Mouse (Mus musculus): ENCODE data around the gene Fgfr2. TPM values are rescaled to one million over a fixed set of nuclear protein-coding genes. Genes with fewer than 3 reads are reported as not detected.

Gene Fgfr2
- polyA plus RNA-seq, 1 experiment = 3.0 TPM

DNA sequence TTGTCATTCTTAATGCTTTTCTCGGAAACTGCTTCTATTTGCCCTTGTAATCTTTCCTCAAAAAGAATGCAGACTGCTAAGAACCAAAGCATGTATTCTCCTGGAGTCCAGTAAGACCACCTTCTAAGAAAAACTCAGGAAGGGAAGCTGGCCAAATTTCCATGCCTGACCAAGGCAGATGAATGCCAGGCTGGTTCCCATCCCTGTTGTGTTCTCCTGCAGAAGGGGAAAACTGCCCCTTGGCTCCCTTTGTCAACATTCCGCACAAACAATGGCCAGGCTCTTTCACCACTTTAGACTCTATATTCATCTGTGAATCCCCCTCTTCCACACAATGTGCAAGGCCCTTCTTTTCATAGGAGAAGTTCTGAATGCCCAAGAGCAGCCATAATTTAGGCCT, 5.3 kb downstream of the Fgfr2 start:
- TF ChIP-seq POLR2A (IDR thresholded peaks at IDR 0.05; ENCODE audit: control insufficient read depth, low read depth, low read length) (no peak), CTCF (IDR thresholded peaks at IDR 0.05; ENCODE audit: control insufficient read depth, insufficient read depth, insufficient replicate concordance, low read depth, low read length) (no peak)
- Histone ChIP-seq H3K27me3 (ENCODE audit: control insufficient read depth, insufficient read depth, low read length) (0 out of 2 replicates have a peak, but pooled peaks cover 2% of the 10 kb centered on the region), H3K4me1 (ENCODE audit: control insufficient read depth, insufficient read depth, low read length) (peaks cover 27% of the 10 kb centered on the region), H3K36me3 (ENCODE audit: control insufficient read depth, insufficient read depth, low read length) (no peaks in the 10 kb centered on the region), H3K27ac (ENCODE audit: control insufficient read depth, insufficient read depth, low read depth, low read length) (no peak overlapping the region), H3K4me3 (ENCODE audit: control insufficient read depth, low read depth, low read length) (no peak overlapping the region)

- Histone ChIP-seq H3K4me3 (ENCODE audit: control insufficient read depth, low read depth, low read length) (no peak overlapping the region), H3K4me1 (ENCODE audit: control insufficient read depth, insufficient read depth, low read length) (peaks cover 22% of the 10 kb centered on the region), H3K27me3 (ENCODE audit: control insufficient read depth, insufficient read depth, low read length) (no peaks in the 10 kb centered on the region), H3K36me3 (ENCODE audit: control insufficient read depth, insufficient read depth, low read length) (no peaks in the 10 kb centered on the region), H3K27ac (ENCODE audit: control insufficient read depth, insufficient read depth, low read depth, low read length) (no peak overlapping the region)
- TF ChIP-seq POLR2A (IDR thresholded peaks at IDR 0.05; ENCODE audit: control insufficient read depth, low read depth, low read length) (no peak), CTCF (IDR thresholded peaks at IDR 0.05; ENCODE audit: control insufficient read depth, insufficient read depth, insufficient replicate concordance, low read depth, low read length) (no peak)
Observed at GRCm38 (mm10) chr7:133116542-133116941, 6.6 kb downstream of the Fgfr2 start.

GRCm38 (mm10) chr7:133115886-133116285, 7.3 kb downstream of the Fgfr2 start:
- H3K27ac ChIP-seq (ENCODE audit: control insufficient read depth, insufficient read depth, low read depth, low read length) = no peak overlapping the region
- no peak for TF ChIP-seq CTCF (IDR thresholded peaks at IDR 0.05; ENCODE audit: control insufficient read depth, insufficient read depth, insufficient replicate concordance, low read depth, low read length)
- TF ChIP-seq POLR2A (IDR thresholded peaks at IDR 0.05; ENCODE audit: control insufficient read depth, low read depth, low read length) = no peak
- H3K27me3 ChIP-seq (ENCODE audit: control insufficient read depth, insufficient read depth, low read length) = no peaks in the 10 kb centered on the region
- no peaks in the 10 kb centered on the region for H3K36me3 ChIP-seq (ENCODE audit: control insufficient read depth, insufficient read depth, low read length)
- H3K4me3 ChIP-seq (ENCODE audit: control insufficient read depth, low read depth, low read length) = no peak overlapping the region; the same call in 1 of the 2 replicates
- peaks cover 20% of the 10 kb centered on the region for H3K4me1 ChIP-seq (ENCODE audit: control insufficient read depth, insufficient read depth, low read length)

- no peaks in the 10 kb centered on the region for H3K36me3 ChIP-seq (ENCODE audit: control insufficient read depth, insufficient read depth, low read length)
- H3K27me3 ChIP-seq (ENCODE audit: control insufficient read depth, insufficient read depth, low read length) = no peaks in the 10 kb centered on the region
- peaks cover 18% of the 10 kb centered on the region for H3K4me1 ChIP-seq (ENCODE audit: control insufficient read depth, insufficient read depth, low read length)
- TF ChIP-seq CTCF (IDR thresholded peaks at IDR 0.05; ENCODE audit: control insufficient read depth, insufficient read depth, insufficient replicate concordance, low read depth, low read length) (no peak), POLR2A (IDR thresholded peaks at IDR 0.05; ENCODE audit: control insufficient read depth, low read depth, low read length) (no peak)
- H3K4me3 ChIP-seq (ENCODE audit: control insufficient read depth, low read depth, low read length) = peak overlapping the region; percentile 80
- H3K27ac ChIP-seq (ENCODE audit: control insufficient read depth, insufficient read depth, low read depth, low read length) = peak overlapping the region; percentile 89
Observed at GRCm38 (mm10) chr7:133114847-133115470, 8.2 kb downstream of the Fgfr2 start.

DNA sequence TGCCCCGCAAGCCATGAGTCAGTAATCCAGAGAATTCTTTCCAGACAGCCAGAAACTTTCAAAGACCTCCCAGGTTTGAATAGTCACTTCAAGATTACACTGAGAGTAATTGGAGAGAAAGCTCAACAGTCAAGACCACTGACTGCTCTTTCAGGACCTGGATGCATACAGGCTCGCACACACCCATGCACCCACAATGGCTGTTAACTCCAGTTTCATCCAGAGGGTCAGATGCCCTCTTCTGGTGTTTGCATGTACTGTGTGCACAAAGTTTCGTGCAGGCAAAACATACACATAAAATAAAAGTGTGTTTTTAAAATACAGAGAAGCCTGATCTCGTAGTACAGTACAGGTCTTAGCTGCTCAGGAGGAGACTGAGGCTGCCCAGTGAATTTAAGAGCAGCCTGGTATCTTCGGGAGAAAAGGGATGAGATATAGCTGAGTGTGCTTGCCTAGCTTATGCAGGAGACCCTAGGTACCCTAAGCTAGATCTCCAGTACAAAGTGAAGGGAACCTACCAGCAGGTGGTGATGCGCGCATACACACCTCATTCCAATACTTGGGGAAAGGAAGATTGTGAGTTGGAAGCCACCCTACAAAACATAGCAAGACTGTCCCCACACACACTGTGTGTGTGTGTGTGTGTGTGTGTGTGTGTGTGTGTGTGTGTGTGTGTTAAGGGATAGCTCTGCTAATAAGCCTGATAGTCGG, 9.8 kb downstream of the Fgfr2 start:
- H3K4me1 ChIP-seq (ENCODE audit: control insufficient read depth, insufficient read depth, low read length) = peaks cover 18% of the 10 kb centered on the region
- H3K4me3 ChIP-seq (ENCODE audit: control insufficient read depth, low read depth, low read length) = no peak overlapping the region
- TF ChIP-seq CTCF (IDR thresholded peaks at IDR 0.05; ENCODE audit: control insufficient read depth, insufficient read depth, insufficient replicate concordance, low read depth, low read length) = no peak
- TF ChIP-seq POLR2A (IDR thresholded peaks at IDR 0.05; ENCODE audit: control insufficient read depth, low read depth, low read length) = no peak

DNA sequence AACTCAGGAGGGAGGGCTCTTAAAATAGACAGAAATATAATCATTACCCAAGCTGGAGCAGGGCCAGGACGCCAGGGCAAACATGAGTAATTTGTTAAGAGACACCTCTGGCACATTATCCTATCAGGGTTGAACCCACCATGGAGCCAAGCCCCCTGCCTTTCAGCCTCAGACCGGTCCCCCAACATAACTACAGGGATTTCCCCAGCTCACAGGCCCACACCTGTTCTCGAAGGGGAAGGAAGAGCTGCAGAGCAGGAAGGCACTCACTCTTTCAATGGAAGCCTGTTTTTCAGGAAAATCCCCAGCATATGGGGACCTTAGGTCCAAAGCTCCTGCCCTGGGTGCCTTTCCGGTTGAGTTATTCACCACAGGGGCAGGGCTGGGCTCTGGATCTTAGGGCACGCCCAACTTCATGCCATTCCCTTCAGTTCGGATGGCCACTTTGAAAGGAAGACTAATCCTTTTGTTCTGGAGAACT, 10.8 kb downstream of the Fgfr2 start:
- Histone ChIP-seq H3K27me3 (ENCODE audit: control insufficient read depth, insufficient read depth, low read length) (no peaks in the 10 kb centered on the region), H3K4me3 (ENCODE audit: control insufficient read depth, low read depth, low read length) (no peak overlapping the region), H3K4me1 (ENCODE audit: control insufficient read depth, insufficient read depth, low read length) (peaks cover 18% of the 10 kb centered on the region), H3K36me3 (ENCODE audit: control insufficient read depth, insufficient read depth, low read length) (no peaks in the 10 kb centered on the region), H3K27ac (ENCODE audit: control insufficient read depth, insufficient read depth, low read depth, low read length) (no peak overlapping the region)
- TF ChIP-seq POLR2A (IDR thresholded peaks at IDR 0.05; ENCODE audit: control insufficient read depth, low read depth, low read length) (no peak), CTCF (IDR thresholded peaks at IDR 0.05; ENCODE audit: control insufficient read depth, insufficient read depth, insufficient replicate concordance, low read depth, low read length) (no peak)

More for the DNA sequence above, 9.8 kb downstream of the Fgfr2 start:
- Histone ChIP-seq H3K27me3 (ENCODE audit: control insufficient read depth, insufficient read depth, low read length) (no peaks in the 10 kb centered on the region), H3K36me3 (ENCODE audit: control insufficient read depth, insufficient read depth, low read length) (no peaks in the 10 kb centered on the region), H3K27ac (ENCODE audit: control insufficient read depth, insufficient read depth, low read depth, low read length) (no peak overlapping the region)

GRCm38 (mm10) chr7:133109442-133109841, 13.7 kb downstream of the Fgfr2 start:
- no peak for TF ChIP-seq POLR2A (IDR thresholded peaks at IDR 0.05; ENCODE audit: control insufficient read depth, low read depth, low read length)
- TF ChIP-seq CTCF (IDR thresholded peaks at IDR 0.05; ENCODE audit: control insufficient read depth, insufficient read depth, insufficient replicate concordance, low read depth, low read length) = no peak
- Histone ChIP-seq H3K4me1 (ENCODE audit: control insufficient read depth, insufficient read depth, low read length) (peaks cover 4% of the 10 kb centered on the region), H3K36me3 (ENCODE audit: control insufficient read depth, insufficient read depth, low read length) (no peaks in the 10 kb centered on the region), H3K4me3 (ENCODE audit: control insufficient read depth, low read depth, low read length) (no peak overlapping the region), H3K27ac (ENCODE audit: control insufficient read depth, insufficient read depth, low read depth, low read length) (no peak overlapping the region), H3K27me3 (ENCODE audit: control insufficient read depth, insufficient read depth, low read length) (no peaks in the 10 kb centered on the region)
